Mouse (Mus musculus): ENCODE data around the gene Fam234a. TPM values are rescaled to one million over a fixed set of nuclear protein-coding genes. Genes with fewer than 3 reads are reported as not detected.

Gene Fam234a
- total and polyA plus RNA-seq, 2 experiments from 2014 or later: 55.6 to 55.7 TPM

GRCm38 (mm10) chr17:26212241-26212640 lies 31.8 kb downstream of the Fam234a start:
- Histone ChIP-seq H3K4me2 (ENCODE audit: low read depth, low read length) (no peak overlapping the region), H3K27me3 (ENCODE audit: control insufficient read depth, insufficient read depth, low read length) (no peaks in the 10 kb centered on the region), H3K4me1 (ENCODE audit: control insufficient read depth, insufficient read depth) (no peaks in the 10 kb centered on the region), H3K9ac (replicated peaks; ENCODE audit: low read depth, low read length) (no peak overlapping the region), H3K27ac (ENCODE audit: low read depth) (no peak overlapping the region), H3K36me3 (replicated peaks; ENCODE audit: control insufficient read depth, insufficient read depth, low read length) (peaks cover 21% of the 10 kb centered on the region; the same call in 1 of the 2 replicates), H3K4me3 (ENCODE audit: low read depth, low read length) (no peak overlapping the region), H3K9me3 (replicated peaks; ENCODE audit: control insufficient read depth, low read length) (no peaks in the 10 kb centered on the region)
- ATAC-seq (ENCODE audit: insufficient read depth, low read depth): no peak
- 88% methylated on average over 7 of the region's 7 CpGs for WGBS
- DNase-seq (ENCODE audit: low spot score): no peak
- TF ChIP-seq CTCF (IDR thresholded peaks at IDR 0.05; ENCODE audit: low read depth) (no peak), EP300 (IDR thresholded peaks at IDR 0.05; ENCODE audit: low read depth) (no peak)

DNA sequence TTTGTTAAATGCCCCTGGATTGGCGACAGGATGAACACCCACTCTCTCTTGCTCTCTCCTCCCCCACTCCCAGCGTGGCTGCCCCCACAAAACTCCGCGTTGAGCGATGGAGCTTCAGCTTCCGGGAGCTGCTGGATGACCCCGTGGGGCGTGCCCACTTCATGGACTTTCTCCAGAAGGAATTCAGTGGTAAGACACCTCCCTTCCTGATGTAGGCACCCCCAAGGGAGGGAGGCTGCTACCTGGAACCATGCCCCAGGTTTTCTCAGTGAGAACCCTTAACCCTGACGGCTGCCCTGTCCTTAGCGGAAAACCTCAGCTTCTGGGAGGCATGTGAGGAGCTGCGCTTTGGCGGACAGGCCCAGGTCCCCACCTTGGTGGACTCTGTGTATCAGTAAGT lies 36.4 kb downstream of the Fam234a start, which contains the start of gene Arhgdig:
Gene Arhgdig, minus strand, starts transcription at position 101 of the 400 bp plus-strand sequence.
- no peak within 1 kb of the TSS for H3K4me3 ChIP-seq (ENCODE audit: low read depth, low read length)
- no peak within 1 kb of the TSS for H3K9ac ChIP-seq (replicated peaks; ENCODE audit: low read depth, low read length)
- H3K27me3 ChIP-seq (ENCODE audit: control insufficient read depth, insufficient read depth, low read length): peaks cover 21% of the 10 kb centered on the region
- H3K36me3 ChIP-seq (replicated peaks; ENCODE audit: control insufficient read depth, insufficient read depth, low read length): peaks cover 9% of the 10 kb centered on the region; the same call in 1 of the 2 replicates
- H3K9me3 ChIP-seq (replicated peaks; ENCODE audit: control insufficient read depth, low read length): no peaks in the 10 kb centered on the region
- no peak within 1 kb of the TSS for H3K4me2 ChIP-seq (ENCODE audit: low read depth, low read length)
- peaks cover 10% of the 10 kb centered on the region for H3K4me1 ChIP-seq (ENCODE audit: control insufficient read depth, insufficient read depth)
- DNase-seq (ENCODE audit: low spot score) (no peak), ATAC-seq (ENCODE audit: insufficient read depth, low read depth) (no peak)
- TF ChIP-seq CTCF (IDR thresholded peaks at IDR 0.05; ENCODE audit: low read depth) (no peak), EP300 (IDR thresholded peaks at IDR 0.05; ENCODE audit: low read depth) (no peak)
- 80% methylated on average over 12 of the region's 12 CpGs for WGBS
- H3K27ac ChIP-seq (ENCODE audit: low read depth): no peak within 1 kb of the TSS

DNA sequence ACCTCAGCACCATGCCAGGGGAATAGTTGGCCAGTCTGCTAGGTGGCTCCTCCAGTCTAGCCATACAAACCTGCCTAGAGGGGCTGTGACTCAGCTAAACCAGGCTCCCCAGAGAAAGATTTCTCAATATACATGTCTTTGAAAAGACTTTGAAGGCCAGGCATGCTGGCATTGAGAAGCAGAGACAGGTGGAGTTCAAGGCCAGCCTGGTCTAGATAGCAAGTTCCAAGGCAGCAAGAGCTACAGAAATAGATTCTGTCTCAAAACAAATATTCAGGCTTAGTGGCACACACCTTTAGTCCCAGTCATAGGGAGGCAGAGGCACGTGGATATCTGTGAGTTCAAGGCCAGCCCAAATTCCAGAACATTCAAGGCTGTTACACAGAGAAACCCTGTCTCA lies 37.6 kb downstream of the Fam234a start:
- 50% methylated on average over 1 of the region's 1 CpGs for WGBS
- no peak overlapping the region for H3K27ac ChIP-seq (ENCODE audit: low read depth)
- no peak overlapping the region for H3K4me2 ChIP-seq (ENCODE audit: low read depth, low read length)
- H3K9me3 ChIP-seq (replicated peaks; ENCODE audit: control insufficient read depth, low read length): no peaks in the 10 kb centered on the region
- no peaks in the 10 kb centered on the region for H3K36me3 ChIP-seq (replicated peaks; ENCODE audit: control insufficient read depth, insufficient read depth, low read length)
- peaks cover 34% of the 10 kb centered on the region for H3K27me3 ChIP-seq (ENCODE audit: control insufficient read depth, insufficient read depth, low read length)
- no peak overlapping the region for H3K9ac ChIP-seq (replicated peaks; ENCODE audit: low read depth, low read length)
- ATAC-seq (ENCODE audit: insufficient read depth, low read depth): no peak
- H3K4me3 ChIP-seq (ENCODE audit: low read depth, low read length): no peak overlapping the region
- peaks cover 11% of the 10 kb centered on the region for H3K4me1 ChIP-seq (ENCODE audit: control insufficient read depth, insufficient read depth)
- DNase-seq (ENCODE audit: low spot score): no peak
- no peak for TF ChIP-seq EP300 (IDR thresholded peaks at IDR 0.05; ENCODE audit: low read depth)
- no peak for TF ChIP-seq CTCF (IDR thresholded peaks at IDR 0.05; ENCODE audit: low read depth)

DNA sequence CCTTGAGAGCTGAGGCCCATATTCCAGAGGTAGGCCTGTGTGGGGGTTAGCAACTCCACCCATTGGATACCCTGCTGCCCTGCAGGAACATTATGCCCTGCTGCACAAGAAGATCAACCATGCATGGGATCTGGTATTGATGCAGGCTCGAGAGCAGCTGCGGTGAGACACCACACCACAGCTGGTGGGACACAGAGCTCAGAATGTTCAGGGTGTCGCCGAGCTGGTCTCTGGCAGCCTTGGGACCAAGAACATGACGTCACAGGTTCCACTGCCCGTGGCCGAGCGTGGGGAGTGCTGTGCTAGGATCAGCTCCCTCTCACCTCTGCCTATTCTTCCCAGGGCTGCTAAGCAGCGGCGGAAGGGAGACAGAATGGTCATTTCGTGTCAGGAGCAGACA lies 39.3 kb downstream of the Fam234a start:
- Histone ChIP-seq H3K36me3 (replicated peaks; ENCODE audit: control insufficient read depth, insufficient read depth, low read length) (no peaks in the 10 kb centered on the region), H3K27me3 (ENCODE audit: control insufficient read depth, insufficient read depth, low read length) (peaks cover 49% of the 10 kb centered on the region), H3K4me2 (ENCODE audit: low read depth, low read length) (no peak overlapping the region), H3K27ac (ENCODE audit: low read depth) (no peak overlapping the region), H3K9me3 (replicated peaks; ENCODE audit: control insufficient read depth, low read length) (no peaks in the 10 kb centered on the region), H3K9ac (replicated peaks; ENCODE audit: low read depth, low read length) (no peak overlapping the region), H3K4me1 (ENCODE audit: control insufficient read depth, insufficient read depth) (peaks cover 14% of the 10 kb centered on the region), H3K4me3 (ENCODE audit: low read depth, low read length) (no peak overlapping the region)
- no peak for TF ChIP-seq CTCF (IDR thresholded peaks at IDR 0.05; ENCODE audit: low read depth)
- TF ChIP-seq EP300 (IDR thresholded peaks at IDR 0.05; ENCODE audit: low read depth): no peak
- ATAC-seq (ENCODE audit: insufficient read depth, low read depth) (no peak), DNase-seq (ENCODE audit: low spot score) (no peak)
- 43% methylated on average over 11 of the region's 11 CpGs for WGBS

GRCm38 (mm10) chr17:26203321-26203811 lies 40.7 kb downstream of the Fam234a start:
- no peak for DNase-seq (ENCODE audit: low spot score)
- 1% methylated on average over 30 of the region's 30 CpGs for WGBS
- H3K4me3 ChIP-seq (ENCODE audit: low read depth, low read length): peak overlapping the region; percentile 50

DNA sequence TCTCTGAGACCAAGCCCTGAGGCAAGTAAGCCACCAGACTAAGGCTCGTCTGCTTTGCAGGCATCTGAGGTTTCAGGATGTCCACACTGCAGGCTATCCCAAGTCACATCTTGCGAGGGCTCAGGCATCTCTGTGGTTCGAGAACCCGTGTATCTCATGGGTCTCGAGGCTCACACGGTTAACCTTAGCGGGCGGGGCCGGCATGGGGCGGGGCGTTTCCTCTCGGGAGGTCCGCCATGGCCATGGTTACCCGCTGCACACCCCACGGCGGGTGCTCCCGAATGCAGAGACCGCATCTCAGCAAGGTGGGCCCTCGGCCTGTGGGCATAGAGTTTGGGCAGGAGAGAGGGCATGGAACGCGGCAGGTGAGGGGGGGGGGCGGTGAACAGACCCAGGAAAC lies 41.3 kb downstream of the Fam234a start, which contains the start of gene Rgs11:
Gene Rgs11, plus strand, starts transcription at position 215 of the 400 bp plus-strand sequence.
- DNase-seq (ENCODE audit: low spot score) (no peak), ATAC-seq (ENCODE audit: insufficient read depth, low read depth) (no peak)
- Histone ChIP-seq H3K4me3 (ENCODE audit: low read depth, low read length) (peak within 1 kb of the TSS; percentile 50), H3K27ac (ENCODE audit: low read depth) (no peak within 1 kb of the TSS), H3K9ac (replicated peaks; ENCODE audit: low read depth, low read length) (no peak within 1 kb of the TSS), H3K36me3 (replicated peaks; ENCODE audit: control insufficient read depth, insufficient read depth, low read length) (no peaks in the 10 kb centered on the region; the same call in 1 of the 2 replicates), H3K9me3 (replicated peaks; ENCODE audit: control insufficient read depth, low read length) (no peaks in the 10 kb centered on the region), H3K27me3 (ENCODE audit: control insufficient read depth, insufficient read depth, low read length) (peaks cover 50% of the 10 kb centered on the region), H3K4me1 (ENCODE audit: control insufficient read depth, insufficient read depth) (peaks cover 14% of the 10 kb centered on the region), H3K4me2 (ENCODE audit: low read depth, low read length) (peak within 1 kb of the TSS; percentile 87)
- 2% methylated on average over 21 of the region's 22 CpGs for WGBS
- no peak for TF ChIP-seq CTCF (IDR thresholded peaks at IDR 0.05; ENCODE audit: low read depth)
- no peak for TF ChIP-seq EP300 (IDR thresholded peaks at IDR 0.05; ENCODE audit: low read depth)

More at GRCm38 (mm10) chr17:26203321-26203811, 40.7 kb downstream of the Fam234a start:
- no peak for ATAC-seq (ENCODE audit: insufficient read depth, low read depth)
- TF ChIP-seq EP300 (IDR thresholded peaks at IDR 0.05; ENCODE audit: low read depth) (no peak), CTCF (IDR thresholded peaks at IDR 0.05; ENCODE audit: low read depth) (no peak)
- H3K9ac ChIP-seq (replicated peaks; ENCODE audit: low read depth, low read length): no peak overlapping the region
- H3K4me2 ChIP-seq (ENCODE audit: low read depth, low read length): peak overlapping the region; percentile 87
- no peak overlapping the region for H3K27ac ChIP-seq (ENCODE audit: low read depth)
- H3K27me3 ChIP-seq (ENCODE audit: control insufficient read depth, insufficient read depth, low read length): peaks cover 50% of the 10 kb centered on the region
- H3K9me3 ChIP-seq (replicated peaks; ENCODE audit: control insufficient read depth, low read length): no peaks in the 10 kb centered on the region
- H3K4me1 ChIP-seq (ENCODE audit: control insufficient read depth, insufficient read depth): peaks cover 14% of the 10 kb centered on the region
- no peaks in the 10 kb centered on the region for H3K36me3 ChIP-seq (replicated peaks; ENCODE audit: control insufficient read depth, insufficient read depth, low read length)
